Mouse (Mus musculus): ENCODE results near the gene Tmem156.
"Not testable (repeated sequence)": the region's sequence is repeated elsewhere in the genome, so short reads cannot be mapped to it uniquely, and the experiment has no call there.

Tmem156 gene

GRCm38 (mm10) chr5:65091921-65092320 is at the start of gene Tmem156:
Gene Tmem156, minus strand, starts transcription at chr5:65092132.
- DNase-seq, result no peak

- DNase-seq, result no peak
Observed at GRCm38 (mm10) chr5:65141242-65141641, 49.3 kb upstream of the Tmem156 start.

GRCm38 (mm10) chr5:65137073-65137472 is 45.1 kb upstream of the Tmem156 start:
- no peak for DNase-seq

GRCm38 (mm10) chr5:65136159-65136558 is 44.2 kb upstream of the Tmem156 start:
- no peak for DNase-seq

- DNase-seq, result peak; percentile 48
Observed at GRCm38 (mm10) chr5:65131211-65131879, 39.4 kb upstream of the Tmem156 start.

- DNase-seq, result no peak
Observed at GRCm38 (mm10) chr5:65130528-65131210, 38.7 kb upstream of the Tmem156 start.

- DNase-seq, result no peak
Observed at GRCm38 (mm10) chr5:65128481-65128880, 36.5 kb upstream of the Tmem156 start.

- DNase-seq, result no peak
Observed at GRCm38 (mm10) chr5:65126137-65126536, 34.2 kb upstream of the Tmem156 start.

- DNase-seq, result no peak
Observed at GRCm38 (mm10) chr5:65122616-65123015, 30.7 kb upstream of the Tmem156 start.

- no peak for DNase-seq
Observed at GRCm38 (mm10) chr5:65119918-65120317, 28.0 kb upstream of the Tmem156 start.

- no peak for DNase-seq
Observed at GRCm38 (mm10) chr5:65119495-65119894, 27.6 kb upstream of the Tmem156 start.

- DNase-seq, result no peak
Observed at GRCm38 (mm10) chr5:65116789-65117188, 24.9 kb upstream of the Tmem156 start.

- DNase-seq, result no peak
Observed at GRCm38 (mm10) chr5:65113323-65113722, 21.4 kb upstream of the Tmem156 start.

GRCm38 (mm10) chr5:65112225-65112624 is 20.3 kb upstream of the Tmem156 start:
- not testable (repeated sequence) for DNase-seq

GRCm38 (mm10) chr5:65107773-65108432 is 16.0 kb upstream of the Tmem156 start:
- peak; percentile 25 for DNase-seq

- peak; percentile 70 for DNase-seq
Observed at GRCm38 (mm10) chr5:65106876-65107772, 15.2 kb upstream of the Tmem156 start, which contains the start of gene Klhl5. Gene Klhl5, plus strand, starts transcription at chr5:65107539.

GRCm38 (mm10) chr5:65102641-65103042 is 10.7 kb upstream of the Tmem156 start:
- no peak for DNase-seq

GRCm38 (mm10) chr5:65102026-65102640 is 10.2 kb upstream of the Tmem156 start:
- no peak for DNase-seq

GRCm38 (mm10) chr5:65101621-65102020 is 9.7 kb upstream of the Tmem156 start:
- DNase-seq, result no peak

- no peak for DNase-seq
Observed at GRCm38 (mm10) chr5:65101209-65101608, 9.3 kb upstream of the Tmem156 start.

- DNase-seq, result no peak
Observed at GRCm38 (mm10) chr5:65100002-65100401, 8.1 kb upstream of the Tmem156 start.

- no peak for DNase-seq
Observed at GRCm38 (mm10) chr5:65097457-65097856, 5.5 kb upstream of the Tmem156 start.
